Mouse (Mus musculus): ENCODE data around the gene Cenpb. TPM values are rescaled to one million over a fixed set of nuclear protein-coding genes. Genes with fewer than 3 reads are reported as not detected.

Cenpb gene
- total RNA-seq, 2 experiments from 2014 or later, result 76.6 to 80.9 TPM

- intact Hi-C loops (cut with DNase I), result loop anchor here (2.0 kb wide), 1 partner anchor 15 kb away; no protein-coding TSS in a partner anchor
- DNase-seq (ENCODE audit: low spot score), result no peak
These were observed 53.7 kb downstream of the Cenpb start for GRCm38 (mm10) chr2:131125964-131126815.

Other genes starting within 250 kb of the Cenpb start
- 1 to 10 TPM; 6.6 to 7.0 TPM for gene Gfra4, start 137.0 kb downstream of the Cenpb start, total RNA-seq (2021)
- gene Adam33, start 116.3 kb downstream of the Cenpb start, total RNA-seq (2021), result 1 to 10 TPM in 1 of 2 experiments, under 1 TPM in 1; 0.99 to 2.3 TPM
- 1 to 10 TPM; 1.6 to 2.2 TPM for gene Siglec1, start 93.3 kb downstream of the Cenpb start, total RNA-seq (2021)
- gene Hspa12b, start 52.8 kb downstream of the Cenpb start, total RNA-seq (2021), result 10 to 100 TPM; 32.5 to 43.1 TPM
- gene Gm11037, start 46.6 kb downstream of the Cenpb start, total RNA-seq (2021), result not detected
- 10 to 100 TPM; 11.5 to 12.2 TPM for gene 1700037H04Rik, start 20.0 kb downstream of the Cenpb start, total RNA-seq (2021)
- 1 to 10 TPM; 6.1 to 8.1 TPM for gene Cdc25b, start 6.9 kb upstream of the Cenpb start, total RNA-seq (2021)
- 1 to 10 TPM; 7.1 to 8.7 TPM for gene Spef1, start 7.2 kb upstream of the Cenpb start, total RNA-seq (2021)
- gene Ap5s1, start 27.0 kb upstream of the Cenpb start, total RNA-seq (2021), result 10 to 100 TPM; 34.4 to 42.7 TPM
- 10 to 100 TPM; 69.3 to 69.9 TPM for gene Mavs, start 54.0 kb upstream of the Cenpb start, total RNA-seq (2021)
- gene Pank2, start 82.4 kb upstream of the Cenpb start, total RNA-seq (2021), result 10 to 100 TPM; 22.4 to 25.0 TPM
- 1 to 10 TPM; 3.6 to 3.9 TPM for gene Rnf24, start 172.8 kb upstream of the Cenpb start, total RNA-seq (2021)